Mouse (Mus musculus): ENCODE measurements at regions not wholly inside any gene's neighbourhood (a gene's known extent, or its start where the extent isn't known, plus 50 kb on each side); places are given as distances from the start of the nearest gene placed in this dataset.

GRCm38 (mm10) chr3:57204066-57204723 is 97.6 kb downstream of the Tm4sf1 start:
- no peaks in the 10 kb centered on the region for H3K9me3 ChIP-seq (ENCODE audit: control insufficient read depth, insufficient read depth, low read depth, low read length)
- no peaks in the 10 kb centered on the region for H3K36me3 ChIP-seq (ENCODE audit: control insufficient read depth, insufficient read depth, low read length, poor library complexity, severe bottlenecking)
- in situ Hi-C loops (cut with MboI; ENCODE audit: low sequenced_read_pairs in 2 of 2, unreplicated experiment in 2 of 2), result loop anchor here (10.0 to 25.0 kb wide), 2 partner anchors 1192 to 1199 kb away; no protein-coding TSS in a partner anchor
- H3K27ac ChIP-seq (ENCODE audit: insufficient read depth, low read depth, low read length, poor library complexity, severe bottlenecking), result no peak overlapping the region
- peak; percentile 61 for DNase-seq (ENCODE audit: low read depth, low spot score)
- H3K4me1 ChIP-seq (ENCODE audit: control insufficient read depth in 2 of 2, insufficient read depth in 2 of 2, low read length in 2 of 2, poor library complexity in 1 of 2), result no peaks in the 10 kb centered on the region
- TF ChIP-seq HCFC1 (IDR thresholded peaks at IDR 0.05; ENCODE audit: borderline replicate concordance, insufficient read depth, low read length) (no peak), ZC3H11A (IDR thresholded peaks at IDR 0.05; ENCODE audit: borderline replicate concordance, low read depth, low read length) (peak; percentile 92)
- no peak overlapping the region for H3K9ac ChIP-seq (ENCODE audit: insufficient read depth, low read depth, low read length, poor library complexity, severe bottlenecking)
- no peak overlapping the region for H3K4me3 ChIP-seq (ENCODE audit: insufficient read depth in 1 of 2, low read depth in 1 of 2, low read length in 2 of 2, poor library complexity in 1 of 2, severe bottlenecking in 1 of 2)

DNA sequence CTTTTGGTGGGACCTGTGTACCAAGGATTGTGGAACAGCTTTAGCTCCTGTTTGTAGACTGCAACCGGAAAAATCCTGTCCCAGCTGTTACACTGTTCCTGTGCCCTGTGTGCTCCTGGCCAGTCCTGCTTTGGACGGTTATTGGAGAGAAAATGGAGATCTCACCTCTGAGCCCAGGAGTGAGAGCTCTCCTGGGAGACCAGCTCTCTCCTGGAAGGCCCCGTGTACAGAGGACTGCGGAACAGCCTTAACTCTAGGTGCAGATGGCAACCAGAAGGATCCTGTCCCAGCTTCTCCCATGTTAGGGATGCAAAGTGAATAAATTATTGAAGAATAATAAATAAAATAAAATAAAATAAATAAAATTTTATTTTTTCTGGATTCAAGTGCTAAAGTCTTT is 98.4 kb downstream of the Tm4sf1 start:
- no peak for DNase-seq (ENCODE audit: low read depth, low spot score)
- H3K27ac ChIP-seq (ENCODE audit: insufficient read depth, low read depth, low read length, poor library complexity, severe bottlenecking), result no peak overlapping the region

DNA sequence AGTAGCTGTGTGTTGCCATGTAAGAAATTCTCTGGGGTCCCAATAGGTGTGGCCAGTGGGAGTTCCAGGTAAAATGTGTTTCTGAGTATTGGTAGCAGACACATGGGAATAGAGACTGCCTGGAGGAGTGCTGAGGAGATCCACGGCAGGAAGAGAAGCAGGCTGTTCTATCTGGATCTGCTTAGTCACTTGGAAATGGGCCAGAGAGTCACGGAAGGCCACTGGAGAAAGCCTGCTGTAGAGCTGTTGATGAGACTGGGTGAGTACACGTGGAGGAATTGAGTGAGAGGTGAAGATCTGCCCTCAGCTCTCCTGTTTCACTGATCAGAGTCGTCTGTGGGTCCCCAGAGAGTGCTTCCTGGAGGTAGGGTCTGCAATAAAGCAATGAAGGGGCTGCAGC is 120.2 kb downstream of the Tm4sf1 start:
- Histone ChIP-seq H3K4me1 (ENCODE audit: control insufficient read depth in 2 of 2, insufficient read depth in 2 of 2, low read length in 2 of 2, poor library complexity in 1 of 2) (no peaks in the 10 kb centered on the region), H3K4me3 (ENCODE audit: insufficient read depth in 1 of 2, low read depth in 1 of 2, low read length in 2 of 2, poor library complexity in 1 of 2, severe bottlenecking in 1 of 2) (no peak overlapping the region), H3K27ac (ENCODE audit: insufficient read depth, low read depth, low read length, poor library complexity, severe bottlenecking) (no peak overlapping the region), H3K9me3 (ENCODE audit: control insufficient read depth, insufficient read depth, low read depth, low read length) (no peaks in the 10 kb centered on the region), H3K36me3 (ENCODE audit: control insufficient read depth, insufficient read depth, low read length, poor library complexity, severe bottlenecking) (no peaks in the 10 kb centered on the region), H3K9ac (ENCODE audit: insufficient read depth, low read depth, low read length, poor library complexity, severe bottlenecking) (no peak overlapping the region)
- in situ Hi-C loops (cut with MboI; ENCODE audit: low sequenced_read_pairs in 2 of 2, unreplicated experiment in 2 of 2), result no loop called here
- TF ChIP-seq ZC3H11A (IDR thresholded peaks at IDR 0.05; ENCODE audit: borderline replicate concordance, low read depth, low read length) (no peak), ZNF384 (IDR thresholded peaks at IDR 0.05; ENCODE audit: low read depth, low read length) (no peak), MAFK (IDR thresholded peaks at IDR 0.05; ENCODE audit: insufficient read depth, low read depth, low read length) (no peak), HCFC1 (IDR thresholded peaks at IDR 0.05; ENCODE audit: borderline replicate concordance, insufficient read depth, low read length) (no peak), CHD2 (IDR thresholded peaks at IDR 0.05; ENCODE audit: low read depth, low read length) (no peak)
- DNase-seq (ENCODE audit: low read depth, low spot score), result no peak

More for the DNA sequence above, 98.4 kb downstream of the Tm4sf1 start:
- Histone ChIP-seq H3K36me3 (ENCODE audit: control insufficient read depth, insufficient read depth, low read length, poor library complexity, severe bottlenecking) (no peaks in the 10 kb centered on the region), H3K4me1 (ENCODE audit: control insufficient read depth in 2 of 2, insufficient read depth in 2 of 2, low read length in 2 of 2, poor library complexity in 1 of 2) (no peaks in the 10 kb centered on the region), H3K9me3 (ENCODE audit: control insufficient read depth, insufficient read depth, low read depth, low read length) (no peaks in the 10 kb centered on the region), H3K4me3 (ENCODE audit: insufficient read depth in 1 of 2, low read depth in 1 of 2, low read length in 2 of 2, poor library complexity in 1 of 2, severe bottlenecking in 1 of 2) (no peak overlapping the region), H3K9ac (ENCODE audit: insufficient read depth, low read depth, low read length, poor library complexity, severe bottlenecking) (no peak overlapping the region)
- in situ Hi-C loops (cut with MboI; ENCODE audit: low sequenced_read_pairs in 2 of 2, unreplicated experiment in 2 of 2), result loop anchor here (10.0 to 25.0 kb wide), 2 partner anchors 1191 to 1199 kb away; no protein-coding TSS in a partner anchor
- TF ChIP-seq HCFC1 (IDR thresholded peaks at IDR 0.05; ENCODE audit: borderline replicate concordance, insufficient read depth, low read length) (no peak), ZC3H11A (IDR thresholded peaks at IDR 0.05; ENCODE audit: borderline replicate concordance, low read depth, low read length) (no peak), CHD2 (IDR thresholded peaks at IDR 0.05; ENCODE audit: low read depth, low read length) (no peak), MAFK (IDR thresholded peaks at IDR 0.05; ENCODE audit: insufficient read depth, low read depth, low read length) (no peak)

DNA sequence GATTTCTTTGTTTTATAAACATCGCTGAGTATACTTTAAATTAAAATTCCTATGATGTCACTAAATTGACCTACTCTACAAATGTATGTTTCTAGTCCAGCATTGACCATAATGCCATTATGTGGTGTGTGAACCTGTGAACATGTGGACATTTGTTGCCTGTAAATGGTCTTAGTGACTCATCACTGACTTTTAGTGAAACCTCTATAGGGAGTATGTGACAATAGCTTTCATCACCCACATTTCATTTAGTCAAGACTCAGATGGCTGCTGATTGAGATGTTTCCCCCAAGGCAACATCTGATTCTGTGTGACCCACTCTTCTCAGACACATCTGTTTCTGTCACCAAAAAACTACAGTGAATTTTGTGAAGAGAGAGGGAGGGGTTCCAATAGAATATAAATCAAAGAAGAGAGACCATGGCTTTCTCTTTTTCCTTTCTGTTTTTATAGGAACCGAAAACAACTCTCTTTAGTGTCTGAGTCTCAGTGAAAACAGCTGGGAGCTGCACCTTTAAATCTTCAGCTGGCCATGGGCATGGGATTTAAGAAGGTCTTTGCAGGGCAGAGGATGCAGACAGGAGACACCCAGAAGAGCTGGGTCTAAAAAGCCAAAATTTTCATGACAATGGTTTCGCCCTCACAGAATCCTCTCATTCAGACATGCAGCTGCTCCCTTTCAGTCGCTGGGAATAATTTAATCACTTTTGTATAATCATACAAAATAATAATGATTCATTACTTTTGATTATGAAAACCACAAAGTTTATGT is 148.4 kb downstream of the Tm4sf1 start:
- no peaks in the 10 kb centered on the region for H3K9me3 ChIP-seq (ENCODE audit: control insufficient read depth, insufficient read depth, low read depth, low read length)
- no peak overlapping the region for H3K4me3 ChIP-seq (ENCODE audit: insufficient read depth in 1 of 2, low read depth in 1 of 2, low read length in 2 of 2, poor library complexity in 1 of 2, severe bottlenecking in 1 of 2)
- TF ChIP-seq ZC3H11A (IDR thresholded peaks at IDR 0.05; ENCODE audit: borderline replicate concordance, low read depth, low read length) (no peak), CHD2 (IDR thresholded peaks at IDR 0.05; ENCODE audit: low read depth, low read length) (no peak), MAFK (IDR thresholded peaks at IDR 0.05; ENCODE audit: insufficient read depth, low read depth, low read length) (no peak), HCFC1 (IDR thresholded peaks at IDR 0.05; ENCODE audit: borderline replicate concordance, insufficient read depth, low read length) (no peak), ZNF384 (IDR thresholded peaks at IDR 0.05; ENCODE audit: low read depth, low read length) (no peak)
- no peak for DNase-seq (ENCODE audit: low read depth, low spot score)
- H3K4me1 ChIP-seq (ENCODE audit: control insufficient read depth in 2 of 2, insufficient read depth in 2 of 2, low read length in 2 of 2, poor library complexity in 1 of 2), result no peaks in the 10 kb centered on the region
- H3K36me3 ChIP-seq (ENCODE audit: control insufficient read depth, insufficient read depth, low read length, poor library complexity, severe bottlenecking), result no peaks in the 10 kb centered on the region
- no peak overlapping the region for H3K27ac ChIP-seq (ENCODE audit: insufficient read depth, low read depth, low read length, poor library complexity, severe bottlenecking)
- in situ Hi-C loops (cut with MboI; ENCODE audit: low sequenced_read_pairs in 2 of 2, unreplicated experiment in 2 of 2), result no loop called here
- H3K9ac ChIP-seq (ENCODE audit: insufficient read depth, low read depth, low read length, poor library complexity, severe bottlenecking), result no peak overlapping the region

Data from ES-E14 (cell line).